Mouse (Mus musculus): ENCODE measurements around the gene Wipi2.

DNA sequence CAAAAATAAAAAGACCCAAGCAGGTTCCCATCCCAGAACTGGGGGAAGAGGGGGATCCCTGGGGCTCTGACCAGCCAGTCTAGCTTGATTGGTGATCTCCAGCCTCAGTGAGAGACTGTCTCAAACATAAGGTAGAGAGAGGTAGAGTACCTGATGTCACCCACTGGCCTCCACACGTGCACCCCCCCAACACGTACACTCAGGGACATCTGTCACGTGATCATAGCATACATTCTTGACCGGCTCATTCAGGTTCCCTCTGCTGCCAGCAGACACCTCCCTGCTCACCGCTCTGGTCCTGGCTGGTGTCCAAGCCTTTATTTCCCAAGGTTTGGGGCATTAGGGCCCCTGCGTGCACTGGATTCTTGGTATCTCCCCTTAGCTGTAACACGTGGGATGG is 81.9 kb downstream of the Wipi2 start:
- TF ChIP-seq CTCF (IDR thresholded peaks at IDR 0.05; ENCODE audit: insufficient read depth, low read length) = no peak
- TF ChIP-seq POLR2A (IDR thresholded peaks at IDR 0.05; ENCODE audit: borderline replicate concordance, extremely low read depth, low read depth, low read length) = no peak

Measured in lung, adult 2 months (tissue).